Mouse (Mus musculus) MEL-GATA-1-ER (cell line): ENCODE results near the gene Camta2.

ENCODE experiments used
- DNase-seq: peaks from one replicate; pipeline ENCODE4 v3.0.0-alpha.2; 2012; ENCODE audit warnings: low read depth; ENCODE audit errors: extremely low read depth

Gene Camta2

DNA sequence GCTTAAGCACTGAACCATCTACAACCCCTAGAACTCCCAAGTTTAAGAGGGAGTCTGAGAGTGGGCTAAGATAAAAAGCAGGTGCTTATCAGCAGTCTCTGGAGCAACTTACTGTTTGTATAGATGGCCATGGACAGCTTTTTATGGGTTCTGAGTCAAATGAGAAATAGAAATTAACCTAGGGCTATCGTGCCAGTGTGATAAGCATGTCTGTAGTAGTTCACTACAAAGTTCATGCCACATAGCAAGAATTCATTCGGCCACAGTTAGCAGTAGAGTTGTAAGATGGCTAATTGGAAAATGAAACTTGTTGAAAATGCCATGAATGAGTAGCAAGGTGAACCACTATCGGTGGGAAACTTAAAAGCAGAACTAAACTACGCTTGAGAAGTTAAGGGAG, 39.4 kb downstream of the Camta2 start:
- DNase-seq: peak; percentile 62

GRCm38 (mm10) chr11:70647716-70648420, 40.0 kb downstream of the Camta2 start:
- DNase-seq: no peak

DNA sequence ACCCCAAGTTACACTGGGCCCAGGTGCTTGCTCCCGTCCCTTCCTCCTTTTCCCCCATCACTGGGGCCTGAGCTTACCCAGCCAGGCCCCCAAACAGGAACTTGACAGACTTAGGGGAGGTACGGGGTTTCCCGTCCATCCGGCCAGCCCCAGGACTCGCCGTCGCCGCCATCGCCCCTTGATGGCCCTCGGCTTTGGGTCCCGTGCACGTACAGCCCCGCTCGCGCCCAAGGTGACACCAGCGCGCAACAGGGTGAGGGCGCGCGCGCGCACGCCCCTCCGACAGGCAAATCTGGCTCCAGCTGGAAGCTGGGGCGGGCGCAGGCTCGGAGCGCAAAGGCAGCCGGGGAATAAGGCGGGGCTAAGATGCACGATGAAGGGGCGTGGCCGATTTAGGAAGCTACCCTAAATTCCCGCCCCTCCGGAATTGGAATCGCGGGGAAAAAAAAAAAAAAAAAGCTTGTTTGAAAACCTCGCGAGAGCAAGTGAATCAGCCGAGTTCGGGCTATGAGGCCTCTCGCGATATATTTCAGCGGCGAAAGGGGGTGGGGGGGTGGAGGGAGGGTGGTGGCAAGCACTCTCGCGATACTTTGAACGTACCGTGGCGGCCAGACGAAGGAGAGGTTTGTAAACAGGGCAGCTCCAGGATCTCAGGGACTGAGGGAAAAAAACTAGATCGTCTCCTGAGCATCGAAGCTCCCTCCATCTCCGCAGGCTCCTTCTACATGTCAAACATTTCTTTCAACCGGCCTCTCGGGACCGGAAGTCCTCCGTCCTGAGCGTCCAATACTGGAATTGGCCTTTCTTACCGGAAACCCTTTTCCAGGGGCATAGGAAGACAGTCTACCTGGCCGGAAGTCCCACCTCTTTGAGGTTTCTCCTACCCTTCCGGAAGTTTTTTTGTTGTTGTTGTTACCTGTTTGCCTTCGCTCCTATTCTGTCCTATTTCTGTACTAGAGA, 40.9 kb downstream of the Camta2 start, which contains the start of the genes Rnf167 and Slc25a11:
Gene Rnf167, plus strand, starts transcription at position 545 of the 960 bp plus-strand sequence.
Gene Slc25a11, minus strand, starts transcription at position 789 of the 960 bp plus-strand sequence.
- peak; percentile 94 for DNase-seq

DNA sequence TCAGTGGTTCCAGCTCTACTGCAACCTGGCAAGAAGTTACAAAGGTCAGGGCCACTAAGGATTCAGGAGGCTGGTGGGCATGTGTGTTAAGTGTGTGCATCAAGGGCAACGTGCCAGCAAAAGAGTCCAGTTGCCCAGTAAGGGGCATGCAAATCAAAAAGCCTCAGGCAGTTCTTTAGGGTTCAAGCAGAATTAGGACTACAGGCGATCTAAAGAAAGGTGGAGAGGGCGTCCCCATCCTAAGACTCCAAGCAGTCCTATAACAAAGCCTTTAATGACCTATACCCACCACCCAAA, 41.7 kb downstream of the Camta2 start:
- DNase-seq: no peak

DNA sequence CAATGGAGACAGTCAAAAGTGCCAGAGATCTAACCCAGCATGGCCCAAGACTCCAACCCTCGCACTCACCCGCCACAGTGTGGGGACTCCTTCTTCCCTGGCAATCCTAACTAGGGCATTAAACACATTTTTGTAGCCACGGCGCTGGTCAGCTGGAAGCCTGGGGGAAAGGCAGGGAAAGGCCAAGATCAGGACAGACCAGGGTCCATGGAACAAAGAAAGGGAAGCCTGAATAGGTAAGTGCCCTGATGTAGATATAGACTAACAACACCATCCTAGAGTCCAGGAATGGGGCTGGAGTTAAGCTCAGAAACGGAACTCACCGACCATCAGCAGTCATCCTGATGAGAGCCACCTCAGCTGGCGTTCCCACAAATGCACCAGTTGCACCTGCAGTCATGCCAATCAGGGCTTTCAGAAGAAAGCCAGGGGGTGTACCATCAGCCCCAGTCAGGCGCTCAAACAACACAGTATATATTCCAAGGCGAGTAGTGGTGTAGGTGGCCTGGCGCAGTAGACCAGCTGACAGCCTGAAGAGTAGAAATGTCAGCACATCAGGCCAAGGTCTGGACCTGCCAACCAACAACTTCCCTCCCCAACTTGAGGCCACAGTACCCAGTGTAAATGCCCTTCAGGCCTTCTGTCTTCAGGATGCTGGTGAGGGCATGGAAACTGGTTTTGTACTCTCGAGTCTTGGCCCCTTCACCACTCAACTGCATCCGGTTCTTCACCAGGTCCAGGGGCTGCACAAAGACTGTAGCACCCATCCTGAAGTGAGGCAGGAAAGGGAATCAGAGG, 42.2 kb downstream of the Camta2 start:
- no peak for DNase-seq

DNA sequence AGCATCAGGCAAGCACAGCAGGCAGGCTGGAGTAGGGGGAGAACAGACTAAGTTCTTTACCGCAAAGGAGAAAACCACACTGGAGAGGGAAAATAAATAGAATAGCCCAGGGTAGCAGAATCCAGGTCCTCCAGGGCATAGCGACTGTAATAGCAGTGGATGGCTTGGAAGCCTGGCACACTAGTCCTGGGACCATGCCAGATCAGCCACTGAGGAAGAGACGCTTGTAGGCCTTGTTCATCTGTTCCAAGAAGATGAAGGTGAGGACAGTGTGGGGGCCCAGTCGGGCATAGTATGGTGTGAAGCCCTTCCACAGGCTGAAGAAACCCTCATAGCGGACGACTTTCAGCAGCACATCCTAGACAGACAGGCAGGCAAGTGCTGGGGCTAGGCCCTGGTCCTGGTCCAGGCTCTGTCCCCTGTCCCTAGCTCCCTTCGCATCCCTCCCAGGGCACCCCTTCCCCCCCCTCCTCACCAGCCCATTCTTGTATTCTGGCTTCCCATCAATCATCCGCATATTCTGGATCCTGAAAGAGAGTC, 43.3 kb downstream of the Camta2 start:
- DNase-seq: no peak

GRCm38 (mm10) chr11:70643051-70643450, 44.9 kb downstream of the Camta2 start:
- DNase-seq: no peak

GRCm38 (mm10) chr11:70641241-70641640, 46.7 kb downstream of the Camta2 start:
- no peak for DNase-seq

- DNase-seq: no peak
These were observed 47.9 kb downstream of the Camta2 start for GRCm38 (mm10) chr11:70639976-70640375.

DNA sequence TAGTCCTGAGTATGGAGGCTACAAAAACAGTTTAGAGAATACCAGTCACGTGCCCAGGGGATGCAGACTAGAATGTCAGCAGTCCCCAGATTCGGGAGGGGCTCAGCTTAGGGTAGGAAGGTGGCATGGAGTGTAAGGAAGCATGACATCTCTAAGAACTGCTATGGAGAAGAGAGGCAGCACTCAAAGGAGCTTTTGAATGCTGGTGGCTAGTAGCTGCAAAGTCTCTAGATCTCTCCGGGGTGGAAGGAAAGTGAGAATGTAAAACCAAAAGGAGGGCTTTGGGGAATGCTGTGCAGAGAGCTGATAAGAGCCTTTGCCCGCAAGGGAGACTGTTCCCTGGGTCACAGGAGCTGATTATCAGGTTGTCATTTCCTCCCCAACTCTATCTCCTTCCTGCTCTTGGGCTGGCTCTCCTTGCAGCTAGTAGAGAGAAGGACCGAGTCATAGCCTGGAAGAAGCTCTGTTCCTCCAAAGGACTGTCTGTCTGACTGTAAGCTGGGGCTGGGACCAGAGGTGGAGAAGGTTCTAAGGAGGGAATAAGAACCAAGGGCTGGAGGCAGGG, 49.1 kb downstream of the Camta2 start, which contains the start of gene Gp1ba:
Gene Gp1ba, plus strand, starts transcription at position 409 of the 565 bp plus-strand sequence.
- peak; percentile 98 for DNase-seq

GRCm38 (mm10) chr11:70638293-70638692, 49.6 kb downstream of the Camta2 start:
- no peak for DNase-seq

- DNase-seq: no peak
These were observed 50.1 kb downstream of the Camta2 start for GRCm38 (mm10) chr11:70637764-70638163.

DNA sequence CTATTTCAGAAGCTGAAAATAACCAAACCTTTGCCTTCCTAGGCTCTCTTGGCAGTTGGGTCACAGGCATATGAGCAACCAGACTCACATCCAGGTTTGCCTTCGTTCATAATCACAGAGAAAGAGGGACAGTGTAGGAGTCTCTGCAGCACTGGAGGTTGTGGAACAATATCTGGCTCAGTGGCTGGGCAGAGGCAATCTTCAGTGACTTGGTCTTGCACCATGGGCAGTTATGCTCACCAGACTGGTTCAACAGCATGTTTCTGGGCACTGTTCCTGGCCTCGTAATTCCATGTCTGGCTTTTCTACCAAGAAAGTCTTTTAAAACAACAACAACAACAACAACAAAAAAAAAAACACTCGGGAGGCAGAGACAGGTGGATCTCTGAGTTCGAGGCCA, 52.3 kb downstream of the Camta2 start:
- DNase-seq: no peak

DNA sequence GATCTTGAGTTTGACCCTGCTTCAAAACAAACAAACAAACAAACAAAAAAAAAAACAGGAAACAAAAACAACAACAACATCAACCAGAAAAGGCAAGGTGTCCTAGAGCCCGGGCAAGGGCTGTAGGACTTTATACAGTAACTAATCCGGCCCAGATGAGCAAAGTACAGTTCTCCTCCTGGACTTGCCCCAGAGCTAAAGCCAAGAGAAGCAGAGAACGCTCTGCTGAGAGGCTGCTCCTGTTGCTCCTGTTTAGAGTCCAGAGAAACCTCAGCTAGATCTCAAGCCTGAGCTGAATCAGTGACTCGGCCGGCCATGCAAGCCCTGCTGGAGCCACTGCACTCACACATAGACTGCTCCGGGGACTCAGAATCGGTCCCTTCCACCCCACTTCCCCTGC, 57.8 kb downstream of the Camta2 start:
- DNase-seq: no peak

- peak; percentile 65 for DNase-seq
These were observed 58.3 kb downstream of the Camta2 start for GRCm38 (mm10) chr11:70629557-70629956.

GRCm38 (mm10) chr11:70628431-70628830, 59.5 kb downstream of the Camta2 start:
- no peak for DNase-seq

DNA sequence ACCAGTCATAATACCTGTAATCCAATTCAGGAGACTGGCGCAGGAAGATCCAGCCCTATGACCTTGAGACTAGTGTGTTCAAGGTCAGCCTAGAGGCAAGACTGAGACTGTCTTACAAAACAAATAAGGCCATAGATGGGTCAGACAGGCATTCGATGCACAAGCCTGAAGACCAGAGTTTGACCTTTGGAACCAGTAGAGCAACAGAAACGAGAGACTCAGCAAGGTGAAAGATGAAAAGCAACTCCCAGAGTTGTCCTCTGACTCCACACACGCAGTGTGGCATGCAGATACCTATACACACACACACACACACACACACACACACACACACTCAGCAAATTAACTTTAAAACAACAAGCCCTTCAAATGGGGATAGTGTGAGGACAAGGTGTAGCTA, 61.0 kb downstream of the Camta2 start:
- DNase-seq: no peak

- DNase-seq: no peak
These were observed 62.4 kb downstream of the Camta2 start for GRCm38 (mm10) chr11:70625473-70625872.

GRCm38 (mm10) chr11:70623053-70623742, 64.7 kb downstream of the Camta2 start:
- peak; percentile 70 for DNase-seq
